Mouse (Mus musculus) cerebellum, postnatal 36 days (tissue): ENCODE results near the gene Zfp970.
A peak's percentile ranks its signal among the peaks of the same experiment; 100 is the strongest.
"Not testable (repeated sequence)": the region's sequence is repeated elsewhere in the genome, so short reads cannot be mapped to it uniquely, and the experiment has no call there.

Source experiments
- DNase-seq, 2 experiments: peaks; one replicate each; pipeline ENCODE4 v3.0.0; 2021 to 2022; ENCODE audit warnings: mixed read lengths in 2 of 2

The Zfp970 gene

GRCm38 (mm10) chr2:177464676-177465075, at the start of gene Zfp970:
TSS of gene Zfp970 (plus strand) at chr2:177464733.
- DNase-seq = peak; percentile 11 to 32

- not testable (repeated sequence) for DNase-seq
Observed at GRCm38 (mm10) chr2:177468222-177468621, 3.7 kb downstream of the Zfp970 start.

- DNase-seq = not testable (repeated sequence)
Observed at GRCm38 (mm10) chr2:177472261-177472660, 7.7 kb downstream of the Zfp970 start.

GRCm38 (mm10) chr2:177481971-177482370, 17.4 kb downstream of the Zfp970 start:
- DNase-seq = not testable (repeated sequence)

GRCm38 (mm10) chr2:177483238-177483948, 18.9 kb downstream of the Zfp970 start:
- not testable (repeated sequence) for DNase-seq

GRCm38 (mm10) chr2:177498067-177498466, 33.5 kb downstream of the Zfp970 start, which contains the start of gene Gm14403:
TSS of gene Gm14403 (plus strand) at chr2:177498215.
- DNase-seq = peak; percentile 27 to 43

GRCm38 (mm10) chr2:177499182-177499581, 34.6 kb downstream of the Zfp970 start:
- DNase-seq = not testable (repeated sequence)

GRCm38 (mm10) chr2:177505211-177505719, 40.7 kb downstream of the Zfp970 start:
- DNase-seq = not testable (repeated sequence)

GRCm38 (mm10) chr2:177511381-177511780, 46.8 kb downstream of the Zfp970 start:
- not testable (repeated sequence) for DNase-seq

- not testable (repeated sequence) for DNase-seq
Observed at GRCm38 (mm10) chr2:177511972-177512371, 47.4 kb downstream of the Zfp970 start.

- DNase-seq = not testable (repeated sequence)
Observed at GRCm38 (mm10) chr2:177513991-177514479, 49.5 kb downstream of the Zfp970 start.

- not testable (repeated sequence) for DNase-seq
Observed at GRCm38 (mm10) chr2:177517746-177518145, 53.2 kb downstream of the Zfp970 start.

GRCm38 (mm10) chr2:177518354-177518753, 53.8 kb downstream of the Zfp970 start:
- not testable (repeated sequence) for DNase-seq

- DNase-seq = not testable (repeated sequence)
Observed at GRCm38 (mm10) chr2:177518960-177519359, 54.4 kb downstream of the Zfp970 start.

GRCm38 (mm10) chr2:177520035-177520434, 55.5 kb downstream of the Zfp970 start:
- no peak for DNase-seq

- DNase-seq = no peak
Observed at GRCm38 (mm10) chr2:177523061-177523460, 58.5 kb downstream of the Zfp970 start.

GRCm38 (mm10) chr2:177523674-177524073, 59.1 kb downstream of the Zfp970 start:
- not testable (repeated sequence) for DNase-seq

- DNase-seq = not testable (repeated sequence)
Observed at GRCm38 (mm10) chr2:177524171-177524570, 59.6 kb downstream of the Zfp970 start.
